In genomic region chr7:66233141-66233946, GRCm38 (mm10) we compare ENCODE assay signal across 7 mouse cellular contexts.
DNase-seq lines count a peak whose midpoint lies in the region; TF ChIP-seq lines count a peak whose summit lies in the region.

No protein-coding gene starts in this region.

- peak overlapping the region; percentile 73 for H3K27ac ChIP-seq in bone marrow macrophage, adult 2 months (ENCODE audit: insufficient read depth, low read depth, low read length)

- no peak overlapping the region for H3K4me3 ChIP-seq in bone marrow macrophage, adult 2 months (ENCODE audit: insufficient read depth, low read length)

- TF ChIP-seq POLR2A in bone marrow macrophage, adult 2 months (IDR thresholded peaks at IDR 0.05; ENCODE audit: borderline replicate concordance, low read depth, low read length) = no peak

- H3K4me1 ChIP-seq in bone marrow macrophage, adult 2 months (ENCODE audit: control insufficient read depth, insufficient read depth, low read length) = peaks cover 27% of the 10 kb centered on the region

- no peak for TF ChIP-seq CTCF in bone marrow macrophage, adult 2 months (IDR thresholded peaks at IDR 0.05; ENCODE audit: low read depth, low read length)

- DNase-seq in spleen, adult 12 weeks (ENCODE audit: low spot score) = peak; percentile 38
- no peak for DNase-seq in spleen, postnatal 14 days (ENCODE audit: low spot score in 2 of 2)
- peak; percentile 84 for DNase-seq in induced T-regulatory cell, adult 2 months (ENCODE audit: low read depth)
- peak; percentile 70 to 85 for DNase-seq in natural killer cell, adult 2 months (ENCODE audit: low spot score in 2 of 2)
- DNase-seq in kidney, adult 9 months = no peak
- DNase-seq in layer of hippocampus, postnatal 14 days (ENCODE audit: low spot score in 2 of 2) = no peak

Comparison
In these comparisons a context has a peak if more than half of its experiments do, and no peak if none do; other contexts are left out.
1. DNase-seq: peak in spleen, adult 12 weeks (single experiment), induced T-regulatory cell, adult 2 months (single experiment) and natural killer cell, adult 2 months (2 of 2); none in spleen, postnatal 14 days (0 of 2), kidney, adult 9 months (single experiment) and layer of hippocampus, postnatal 14 days (0 of 2).